ENCODE assay signal across 13 mouse cellular contexts in the genomic region with DNA sequence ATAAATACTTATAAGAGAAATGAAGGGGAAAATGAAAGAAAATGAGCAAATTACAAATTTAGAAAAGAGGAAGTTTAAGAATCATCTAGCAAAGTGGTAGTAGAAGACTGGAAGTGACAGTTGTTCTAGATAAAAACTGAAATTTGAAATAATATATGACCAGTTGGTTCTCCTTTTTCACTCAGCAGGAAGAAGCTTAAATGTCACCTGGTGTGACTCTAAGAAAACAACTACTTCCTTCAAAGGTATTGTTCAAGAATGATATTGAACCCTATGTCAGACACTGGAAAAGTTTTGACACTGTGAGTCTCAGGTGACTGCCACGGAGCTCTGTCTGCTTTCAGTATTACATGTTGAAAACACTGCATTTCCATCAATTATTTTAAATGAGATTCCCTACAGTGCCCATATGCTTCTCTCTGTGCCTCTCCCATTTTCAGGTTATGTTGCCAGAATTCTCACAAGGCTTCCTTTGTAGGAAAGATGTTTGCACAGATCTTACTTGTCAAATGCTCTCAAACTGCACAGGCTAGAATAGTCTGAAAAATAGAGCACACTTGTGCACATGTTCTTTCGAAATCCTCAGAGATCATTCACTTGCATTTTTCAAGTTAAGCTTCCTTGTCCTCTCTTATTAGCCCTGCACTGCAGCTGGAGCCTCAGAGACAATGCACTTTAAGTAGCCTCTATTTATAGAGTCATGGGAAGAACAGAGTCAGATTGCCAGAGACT. TPM values are rescaled to one million over a fixed set of nuclear protein-coding genes. Genes with fewer than 3 reads are reported as not detected.
DNase-seq lines count a peak whose midpoint lies in the region; ATAC-seq and TF ChIP-seq lines count a peak whose summit lies in the region.
"Had no signal": no experiment of that assay in that cellular context is flagged by ENCODE, and none has a peak within 500 bp of the region (broad histone marks: within the 10 kb centered on the region; RNA-seq: fewer than 3 reads in every experiment).

No protein-coding gene starts in this region.

- peaks cover 9% of the 10 kb centered on the region; the same call in 1 of the 2 replicates for H3K4me1 ChIP-seq in forebrain, embryonic 12.5 days
- no peaks in the 10 kb centered on the region; the same call in 1 of the 2 replicates for H3K4me1 ChIP-seq in forebrain, embryonic 11.5 days (replicated peaks; ENCODE audit: control insufficient read depth, insufficient read depth, low read length)
- H3K4me1 ChIP-seq in forebrain, embryonic 16.5 days (replicated peaks; ENCODE audit: control insufficient read depth, insufficient read depth, low read length), result peaks cover 9% of the 10 kb centered on the region; the same call in 1 of the 2 replicates
- H3K4me1 ChIP-seq in midbrain, postnatal 0 days (ENCODE audit: insufficient read depth, low read length), result peaks cover 7% of the 10 kb centered on the region; the same call in 1 of the 2 replicates

- TF ChIP-seq CTCF in left cerebral cortex, adult 2 months (IDR thresholded peaks at IDR 0.05), result no peak
- no peak for TF ChIP-seq CTCF in midbrain, postnatal 0 days (IDR thresholded peaks at IDR 0.05)

- peak; percentile 23; the same call in 1 of the 2 replicates for ATAC-seq in forebrain, embryonic 12.5 days (ENCODE audit: low FRiP score)
- ATAC-seq in forebrain, embryonic 11.5 days (replicated peaks; ENCODE audit: low FRiP score), result no peak
- peak; percentile 89 for ATAC-seq in forebrain, embryonic 16.5 days
- peak; percentile 58 for ATAC-seq in midbrain, postnatal 0 days (ENCODE audit: low FRiP score)

- no peak overlapping the region for H3K9ac ChIP-seq in forebrain, embryonic 12.5 days
- H3K9ac ChIP-seq in forebrain, embryonic 11.5 days (ENCODE audit: low read length), result no peak overlapping the region
- H3K9ac ChIP-seq in forebrain, embryonic 16.5 days (replicated peaks; ENCODE audit: low read depth, low read length), result no peak overlapping the region
- H3K9ac ChIP-seq in midbrain, postnatal 0 days (replicated peaks; ENCODE audit: low read length, poor library complexity, severe bottlenecking), result no peak overlapping the region

- intact Hi-C loops in left cerebral cortex, adult 2 months (cut with DNase I), result no loop called here
- intact Hi-C loops in left cerebral cortex, postnatal 36 days (cut with DNase I), result no loop called here

- H3K36me3 ChIP-seq in forebrain, embryonic 12.5 days (replicated peaks), result no peaks in the 10 kb centered on the region
- H3K36me3 ChIP-seq in forebrain, embryonic 11.5 days (ENCODE audit: control insufficient read depth, insufficient read depth, low read length), result no peaks in the 10 kb centered on the region
- H3K36me3 ChIP-seq in forebrain, embryonic 16.5 days (ENCODE audit: control insufficient read depth, insufficient read depth), result no peaks in the 10 kb centered on the region
- no peaks in the 10 kb centered on the region for H3K36me3 ChIP-seq in midbrain, postnatal 0 days (ENCODE audit: insufficient read depth, low read length)
- H3K36me3 ChIP-seq: G1E had no signal

- no peak for DNase-seq in forebrain, embryonic 11.5 days (ENCODE audit: low spot score)
- DNase-seq in left cerebral cortex, adult 2 months (ENCODE audit: extremely low spot score in 1 of 2, low spot score in 2 of 2), result no peak
- DNase-seq in left cerebral cortex, postnatal 36 days (ENCODE audit: low spot score in 2 of 2), result no peak
- peak; percentile 38 for DNase-seq in midbrain, postnatal 0 days (ENCODE audit: low spot score)
- DNase-seq in gastrocnemius, adult 18-20 months (ENCODE audit: low spot score), result no peak
- DNase-seq in adrenal gland, postnatal 4 days (ENCODE audit: low spot score in 2 of 2), result no peak
- DNase-seq: heart, adult 18-20 months; kidney, postnatal 4 days; lung, adult 2 months had no signal

- WGBS in forebrain, embryonic 12.5 days, result 54% methylated on average over 2 of the region's 2 CpGs
- WGBS in forebrain, embryonic 11.5 days, result 66% methylated on average over 2 of the region's 2 CpGs
- 36% methylated on average over 2 of the region's 2 CpGs for WGBS in forebrain, embryonic 16.5 days
- WGBS in midbrain, postnatal 0 days, result 22% methylated on average over 2 of the region's 2 CpGs

- H3K9me3 ChIP-seq in forebrain, embryonic 12.5 days, result no peaks in the 10 kb centered on the region
- no peaks in the 10 kb centered on the region for H3K9me3 ChIP-seq in forebrain, embryonic 11.5 days (ENCODE audit: control insufficient read depth, low read length)
- no peaks in the 10 kb centered on the region for H3K9me3 ChIP-seq in forebrain, embryonic 16.5 days (ENCODE audit: control insufficient read depth, low read length)
- H3K9me3 ChIP-seq in midbrain, postnatal 0 days (ENCODE audit: low read length), result no peaks in the 10 kb centered on the region
- H3K9me3 ChIP-seq: G1E had no signal

- no peak overlapping the region for H3K4me3 ChIP-seq in forebrain, embryonic 12.5 days (replicated peaks)
- no peak overlapping the region for H3K4me3 ChIP-seq in forebrain, embryonic 11.5 days (ENCODE audit: low read depth, low read length)
- no peak overlapping the region for H3K4me3 ChIP-seq in left cerebral cortex, adult 2 months
- no peak overlapping the region for H3K4me3 ChIP-seq in forebrain, embryonic 16.5 days (replicated peaks; ENCODE audit: low read length)
- H3K4me3 ChIP-seq in midbrain, postnatal 0 days (ENCODE audit: low read depth, low read length), result no peak overlapping the region

- H3K27ac ChIP-seq in forebrain, embryonic 12.5 days, result no peak overlapping the region
- H3K27ac ChIP-seq in forebrain, embryonic 11.5 days (ENCODE audit: low read depth, low read length), result no peak overlapping the region
- H3K27ac ChIP-seq in left cerebral cortex, adult 2 months, result 0 out of 2 replicates have a peak overlapping the region, but pooled peaks have one; percentile 29
- H3K27ac ChIP-seq in forebrain, embryonic 16.5 days (ENCODE audit: low read length), result peak overlapping the region; percentile 35; the same call in 1 of the 2 replicates
- peak overlapping the region; percentile 43; the same call in 1 of the 2 replicates for H3K27ac ChIP-seq in midbrain, postnatal 0 days (ENCODE audit: low read depth, low read length)

- H3K4me2 ChIP-seq in forebrain, embryonic 12.5 days, result no peak overlapping the region
- no peak overlapping the region for H3K4me2 ChIP-seq in forebrain, embryonic 11.5 days (ENCODE audit: low read depth, low read length, severe bottlenecking)
- H3K4me2 ChIP-seq in forebrain, embryonic 16.5 days (ENCODE audit: low read length), result no peak overlapping the region
- H3K4me2 ChIP-seq in midbrain, postnatal 0 days (ENCODE audit: low read depth, low read length, poor library complexity, severe bottlenecking), result no peak overlapping the region

- H3K27me3 ChIP-seq in forebrain, embryonic 12.5 days, result no peaks in the 10 kb centered on the region
- H3K27me3 ChIP-seq in forebrain, embryonic 11.5 days (ENCODE audit: control insufficient read depth, insufficient read depth, low read length), result no peaks in the 10 kb centered on the region
- no peaks in the 10 kb centered on the region for H3K27me3 ChIP-seq in forebrain, embryonic 16.5 days (replicated peaks; ENCODE audit: control insufficient read depth, insufficient read depth, low read length)
- H3K27me3 ChIP-seq in midbrain, postnatal 0 days (ENCODE audit: insufficient read depth, low read length), result no peaks in the 10 kb centered on the region

RNA-seq across cellular contexts. Expression of a gene that starts 27.3 kb away (rescaled TPM):
- polyA plus RNA-seq in forebrain, embryonic 12.5 days (2016; fragmentation: Nextera tagmentation; extraction: Ambion mirVana), result not detected in 2 replicates
- polyA plus RNA-seq in forebrain, embryonic 11.5 days (2014; fragmentation: Nextera tagmentation; extraction: Ambion mirVana), result not detected in 2 replicates
- not detected for total RNA-seq in left cerebral cortex, adult 2 months (2021)
- total RNA-seq in left cerebral cortex, postnatal 36 days (2021), result not detected
- not detected in 2 replicates for polyA plus RNA-seq in forebrain, embryonic 16.5 days (2015; fragmentation: Nextera tagmentation; extraction: Ambion mirVana)
- total RNA-seq in midbrain, postnatal 0 days (2014; rRNA removed), result not detected in 2 replicates
- not detected in 2 replicates for polyA plus RNA-seq in midbrain, postnatal 0 days (2015; fragmentation: Nextera tagmentation; extraction: Ambion mirVana)
- not detected for total RNA-seq in gastrocnemius, adult 18-20 months (2021)
- total RNA-seq in adrenal gland, postnatal 4 days (2021), result 10 to 100 TPM in 1 of 2 experiments, not detected in 1; 19.1 TPM
- total RNA-seq: heart, adult 18-20 months had no signal
- polyA plus RNA-seq: G1E; limb, embryonic 11.5 days; lung, adult 2 months had no signal

Comparison
In these comparisons a context has a peak if more than half of its experiments do, and no peak if none do; other contexts are left out.
1. H3K27ac ChIP-seq: peak in left cerebral cortex, adult 2 months (single experiment), forebrain, embryonic 16.5 days (single experiment) and midbrain, postnatal 0 days (single experiment); none in forebrain, embryonic 12.5 days (single experiment) and forebrain, embryonic 11.5 days (single experiment).